Mouse (Mus musculus): ENCODE results near the gene Spdef.

DNA sequence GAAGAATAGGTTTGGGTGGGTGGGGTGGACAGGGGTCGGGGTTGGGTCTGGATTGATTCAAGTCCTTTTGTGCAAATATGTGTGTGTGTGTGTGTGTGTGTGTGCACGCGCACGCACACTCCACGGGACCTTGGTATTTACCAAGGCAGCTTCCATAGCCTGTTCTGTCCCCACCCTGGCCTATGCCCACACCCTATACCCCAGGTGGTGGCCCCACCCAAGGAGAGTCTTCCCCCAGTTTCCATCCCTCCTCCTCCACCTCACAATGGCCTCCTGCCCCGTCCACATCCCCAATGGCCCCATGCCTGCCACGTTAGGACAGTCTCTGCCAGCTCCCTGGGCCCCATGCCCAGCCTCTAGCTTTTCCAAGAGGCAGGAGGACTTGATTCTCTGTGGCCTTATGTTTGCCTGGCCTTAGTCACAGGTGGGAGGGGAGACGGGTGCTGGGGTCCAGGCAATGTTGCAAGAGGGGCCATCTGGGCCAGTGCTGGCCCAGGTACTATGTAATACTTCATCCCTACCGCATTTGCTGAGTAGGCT lies 7.6 kb downstream of the Spdef start:
- TF ChIP-seq CTCF (IDR thresholded peaks at IDR 0.05; ENCODE audit: low read depth, low read length) (no peak), POLR2AphosphoS5 (IDR thresholded peaks at IDR 0.05; ENCODE audit: insufficient replicate concordance, low read depth, low read length) (no peak), TAL1 (conservative IDR thresholded peaks at IDR 0.05; ENCODE audit: low read depth, low read length) (no peak), GATA1 (IDR thresholded peaks at IDR 0.05; ENCODE audit: borderline replicate concordance, low read length) (no peak), GATA2 (IDR thresholded peaks at IDR 0.05; ENCODE audit: borderline replicate concordance, low read depth, low read length) (no peak)

Data from G1E (cell line).